Mouse (Mus musculus) liver, adult 2 months (tissue): ENCODE measurements around the gene Ino80d.

Experiments
- CTCF ChIP-seq: fragments of 200-500 bp; IDR thresholded peaks from 2 replicates; pipeline ENCODE4 v1.5.1; 2011; ENCODE audit warnings: low read depth, low read length, control low read depth
- POLR2A ChIP-seq: fragments of 200-500 bp; IDR thresholded peaks from 2 replicates; pipeline ENCODE4 v1.6.1; 2011; ENCODE audit warnings: low read length, control low read depth; ENCODE audit not compliant: insufficient read depth; ENCODE audit errors: extremely low read depth

DNA sequence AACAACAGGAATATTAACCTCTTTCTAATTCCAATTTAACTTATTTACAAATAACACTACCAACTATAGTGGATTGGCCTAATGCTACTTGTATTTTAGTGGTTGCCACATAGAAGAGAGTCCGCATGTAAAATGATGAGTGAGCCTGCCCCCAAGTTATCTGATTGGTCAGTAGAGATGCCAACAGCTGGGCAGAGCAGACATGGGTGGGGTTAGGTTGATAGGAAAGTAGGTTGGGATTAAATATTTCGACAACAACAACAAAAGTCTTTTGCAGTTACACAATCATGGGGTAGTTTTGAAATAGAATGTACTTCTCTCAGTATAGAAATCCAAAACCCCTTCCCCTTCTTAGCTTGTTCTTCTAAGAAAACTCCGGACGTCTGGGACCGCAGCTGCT lies 24.7 kb downstream of the Ino80d start:
- TF ChIP-seq CTCF (no peak), POLR2A (no peak)
